Mouse (Mus musculus): ENCODE data around the gene Mrpl45. TPM values are rescaled to one million over a fixed set of nuclear protein-coding genes. Genes with fewer than 3 reads are reported as not detected.

Mrpl45 gene
- polyA plus RNA-seq, 1 experiment, result 103 TPM

DNA sequence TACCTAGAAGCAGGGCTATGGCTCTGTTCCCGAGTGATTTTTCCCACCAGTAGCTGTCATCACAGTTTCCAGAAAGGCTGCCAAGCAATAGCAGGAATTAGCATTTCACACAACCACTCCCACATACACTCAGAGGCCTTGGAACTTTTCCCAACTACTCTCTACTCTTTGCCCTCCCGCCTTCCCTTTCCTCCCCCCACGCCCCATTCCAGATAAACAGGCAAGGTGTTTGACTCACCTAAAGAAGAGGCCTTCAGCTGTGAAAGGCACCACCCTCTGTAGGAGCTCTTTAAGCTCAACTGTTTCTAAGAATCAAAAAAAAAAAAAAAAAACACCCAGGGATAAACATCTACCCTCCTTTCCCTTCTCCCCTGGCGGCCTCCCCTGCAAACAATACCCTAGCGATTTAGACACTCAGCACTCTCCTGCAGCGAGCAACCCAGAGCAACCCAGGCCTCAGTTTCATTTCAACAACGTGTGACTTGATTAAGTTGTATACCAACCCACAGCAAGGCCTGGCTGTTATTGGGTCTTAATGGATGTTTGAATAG is 13.2 kb upstream of the Mrpl45 start:
- no peak for TF ChIP-seq POLR2A (IDR thresholded peaks at IDR 0.05; ENCODE audit: insufficient read depth, low read length)
- TF ChIP-seq EP300 (IDR thresholded peaks at IDR 0.05; ENCODE audit: insufficient read depth, low read depth, low read length), result no peak
- TF ChIP-seq CTCF (IDR thresholded peaks at IDR 0.05; ENCODE audit: low read depth, low read length), result no peak
- no peaks in the 10 kb centered on the region for H3K27me3 ChIP-seq (ENCODE audit: control insufficient read depth, insufficient read depth, low read length, poor library complexity, severe bottlenecking)
- H3K4me3 ChIP-seq (ENCODE audit: low read depth, low read length), result no peak overlapping the region
- H3K36me3 ChIP-seq (ENCODE audit: control insufficient read depth, insufficient read depth, low read length, poor library complexity, severe bottlenecking), result no peaks in the 10 kb centered on the region
- H3K9me3 ChIP-seq (replicated peaks; ENCODE audit: control insufficient read depth, insufficient read depth, low read length, poor library complexity, severe bottlenecking), result no peaks in the 10 kb centered on the region
- peak overlapping the region; percentile 89 for H3K27ac ChIP-seq (ENCODE audit: insufficient read depth, low read length)
- H3K4me1 ChIP-seq (ENCODE audit: control insufficient read depth, insufficient read depth, low read length), result no peaks in the 10 kb centered on the region
- peak overlapping the region; percentile 48 for H3K9ac ChIP-seq (ENCODE audit: low read depth, poor library complexity, severe bottlenecking)

DNA sequence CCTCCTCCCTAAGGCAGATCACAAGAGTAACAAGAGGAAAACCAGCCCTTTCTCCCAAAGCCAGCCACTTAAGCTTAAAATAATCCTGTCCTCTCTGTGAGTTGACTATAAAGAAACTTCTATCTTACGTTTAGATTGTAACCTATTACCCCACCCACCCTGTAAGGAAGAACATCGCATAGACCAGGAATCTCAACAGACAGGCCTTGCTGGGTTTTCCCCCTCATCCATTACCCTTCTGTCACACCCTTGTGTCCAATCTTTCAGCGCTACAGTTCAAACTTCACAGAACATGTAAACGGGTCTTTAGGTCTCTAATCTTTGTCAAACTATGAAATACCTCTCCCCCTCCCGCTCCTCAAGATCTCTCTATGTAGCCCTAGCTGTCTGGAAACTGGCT is 10.9 kb upstream of the Mrpl45 start:
- H3K9me3 ChIP-seq (replicated peaks; ENCODE audit: control insufficient read depth, insufficient read depth, low read length, poor library complexity, severe bottlenecking), result no peaks in the 10 kb centered on the region
- no peak overlapping the region for H3K9ac ChIP-seq (ENCODE audit: low read depth, poor library complexity, severe bottlenecking)
- H3K27ac ChIP-seq (ENCODE audit: insufficient read depth, low read length), result no peak overlapping the region
- no peak overlapping the region for H3K4me3 ChIP-seq (ENCODE audit: low read depth, low read length)
- peaks cover 2% of the 10 kb centered on the region for H3K4me1 ChIP-seq (ENCODE audit: control insufficient read depth, insufficient read depth, low read length)
- TF ChIP-seq POLR2A (IDR thresholded peaks at IDR 0.05; ENCODE audit: insufficient read depth, low read length), result no peak
- no peak for TF ChIP-seq CTCF (IDR thresholded peaks at IDR 0.05; ENCODE audit: low read depth, low read length)
- no peak for TF ChIP-seq EP300 (IDR thresholded peaks at IDR 0.05; ENCODE audit: insufficient read depth, low read depth, low read length)
- no peaks in the 10 kb centered on the region for H3K36me3 ChIP-seq (ENCODE audit: control insufficient read depth, insufficient read depth, low read length, poor library complexity, severe bottlenecking)
- H3K27me3 ChIP-seq (ENCODE audit: control insufficient read depth, insufficient read depth, low read length, poor library complexity, severe bottlenecking), result no peaks in the 10 kb centered on the region

DNA sequence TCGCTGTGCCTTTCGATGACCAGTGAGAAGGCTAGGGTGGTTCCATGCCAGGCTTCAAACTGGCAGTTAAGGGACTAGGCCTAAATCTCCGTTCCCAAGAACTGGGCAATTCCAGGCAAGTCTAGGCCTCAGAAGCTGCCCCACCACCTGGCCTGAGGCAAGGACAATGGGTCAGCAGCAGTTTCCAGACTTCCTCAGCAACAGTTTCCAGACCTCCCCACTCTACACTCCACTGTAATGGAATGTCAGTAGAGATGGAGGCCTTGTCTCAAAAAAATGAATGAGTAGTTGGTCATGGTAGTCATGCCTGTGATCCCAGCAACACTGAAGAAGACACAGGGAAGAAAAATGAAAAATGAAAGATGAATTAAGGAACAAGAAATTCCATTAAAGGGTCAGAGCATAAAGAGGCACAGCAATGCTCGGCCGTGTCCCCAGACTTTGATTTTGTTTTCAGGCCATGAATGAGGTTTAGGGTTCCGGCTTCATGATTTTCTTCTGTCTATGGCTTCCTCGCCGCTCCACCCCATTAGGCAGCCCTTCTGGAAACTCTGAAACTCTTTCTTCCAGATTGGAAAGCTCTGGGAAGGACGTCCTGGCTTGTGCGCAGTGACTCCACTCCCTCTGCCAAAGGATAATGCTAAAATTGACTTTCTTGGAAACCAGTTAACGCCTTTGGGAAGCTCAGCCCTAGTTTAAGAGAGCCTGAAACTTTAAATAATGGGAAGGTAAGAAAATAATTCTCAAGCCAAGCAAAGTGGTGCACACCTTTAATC is 8.0 kb upstream of the Mrpl45 start:
- H3K9ac ChIP-seq (ENCODE audit: low read depth, poor library complexity, severe bottlenecking), result peak overlapping the region; percentile 31
- H3K27me3 ChIP-seq (ENCODE audit: control insufficient read depth, insufficient read depth, low read length, poor library complexity, severe bottlenecking), result no peaks in the 10 kb centered on the region
- H3K9me3 ChIP-seq (replicated peaks; ENCODE audit: control insufficient read depth, insufficient read depth, low read length, poor library complexity, severe bottlenecking), result no peaks in the 10 kb centered on the region
- no peaks in the 10 kb centered on the region for H3K36me3 ChIP-seq (ENCODE audit: control insufficient read depth, insufficient read depth, low read length, poor library complexity, severe bottlenecking)
- peak; percentile 92 for TF ChIP-seq EP300 (IDR thresholded peaks at IDR 0.05; ENCODE audit: insufficient read depth, low read depth, low read length)
- TF ChIP-seq CTCF (IDR thresholded peaks at IDR 0.05; ENCODE audit: low read depth, low read length), result no peak
- H3K4me3 ChIP-seq (ENCODE audit: low read depth, low read length), result peak overlapping the region; percentile 30; the same call in 1 of the 2 replicates
- H3K4me1 ChIP-seq (ENCODE audit: control insufficient read depth, insufficient read depth, low read length), result peaks cover 2% of the 10 kb centered on the region
- peak overlapping the region; percentile 86 for H3K27ac ChIP-seq (ENCODE audit: insufficient read depth, low read length)

DNA sequence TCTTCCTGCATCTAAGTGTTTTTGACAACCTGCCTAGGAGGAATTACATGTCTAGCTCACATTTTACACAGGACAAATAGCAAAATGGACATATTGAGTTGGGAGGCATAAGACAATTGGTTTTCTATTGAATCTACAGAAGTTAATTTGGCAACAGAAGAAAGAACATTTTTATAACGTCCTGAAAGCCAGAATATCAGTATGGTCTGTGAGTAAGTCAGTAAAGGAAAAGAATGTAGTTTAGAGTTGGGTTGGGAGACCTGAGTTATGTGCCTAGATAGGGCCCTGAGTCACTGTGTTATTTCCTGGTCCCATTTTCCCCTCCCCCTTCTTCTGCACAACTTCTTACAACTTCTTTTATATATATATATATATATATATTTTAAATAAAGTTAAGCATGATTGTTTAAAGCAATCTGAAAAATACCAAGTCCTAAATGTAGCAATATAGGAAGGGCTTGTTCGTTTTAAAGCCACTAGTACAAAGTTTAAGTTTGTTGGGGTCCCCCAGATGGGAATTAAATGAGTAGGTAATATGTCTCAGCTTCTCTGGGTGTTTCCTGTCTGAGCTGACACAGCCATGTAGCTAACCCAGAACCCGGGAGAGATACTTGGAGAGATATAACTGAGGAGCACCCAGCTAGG is 6.6 kb upstream of the Mrpl45 start:
- peak overlapping the region; percentile 86 for H3K4me3 ChIP-seq (ENCODE audit: low read depth, low read length)
- peaks cover 2% of the 10 kb centered on the region for H3K4me1 ChIP-seq (ENCODE audit: control insufficient read depth, insufficient read depth, low read length)
- H3K9me3 ChIP-seq (replicated peaks; ENCODE audit: control insufficient read depth, insufficient read depth, low read length, poor library complexity, severe bottlenecking), result no peaks in the 10 kb centered on the region
- H3K27me3 ChIP-seq (ENCODE audit: control insufficient read depth, insufficient read depth, low read length, poor library complexity, severe bottlenecking), result no peaks in the 10 kb centered on the region
- TF ChIP-seq CTCF (IDR thresholded peaks at IDR 0.05; ENCODE audit: low read depth, low read length), result no peak
- TF ChIP-seq POLR2A (IDR thresholded peaks at IDR 0.05; ENCODE audit: insufficient read depth, low read length), result no peak
- no peak for TF ChIP-seq EP300 (IDR thresholded peaks at IDR 0.05; ENCODE audit: insufficient read depth, low read depth, low read length)
- peak overlapping the region; percentile 99 for H3K27ac ChIP-seq (ENCODE audit: insufficient read depth, low read length)
- H3K36me3 ChIP-seq (ENCODE audit: control insufficient read depth, insufficient read depth, low read length, poor library complexity, severe bottlenecking), result no peaks in the 10 kb centered on the region
- peak overlapping the region; percentile 98 for H3K9ac ChIP-seq (ENCODE audit: low read depth, poor library complexity, severe bottlenecking)

DNA sequence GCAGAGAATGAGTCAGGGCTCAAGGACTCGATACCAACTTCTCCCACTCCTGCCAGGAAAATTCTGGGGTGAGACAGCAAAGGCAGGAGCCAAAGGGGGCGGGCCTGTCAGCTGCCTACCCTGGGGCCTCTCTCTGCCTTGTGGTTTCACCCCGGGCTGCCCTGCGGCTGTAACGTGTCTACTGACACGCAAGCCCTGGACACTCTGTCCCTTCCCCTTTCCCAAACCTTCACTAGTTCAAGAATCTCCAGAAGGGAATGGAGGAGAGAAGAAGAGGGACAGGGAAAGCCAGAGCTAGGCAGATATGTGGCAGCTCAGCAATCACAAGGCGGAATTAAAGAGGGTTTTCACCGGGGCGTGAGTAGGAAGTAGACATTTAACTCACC is 6.1 kb upstream of the Mrpl45 start:
- Histone ChIP-seq H3K9me3 (replicated peaks; ENCODE audit: control insufficient read depth, insufficient read depth, low read length, poor library complexity, severe bottlenecking) (no peaks in the 10 kb centered on the region), H3K27me3 (ENCODE audit: control insufficient read depth, insufficient read depth, low read length, poor library complexity, severe bottlenecking) (no peaks in the 10 kb centered on the region), H3K27ac (ENCODE audit: insufficient read depth, low read length) (peak overlapping the region; percentile 99), H3K4me3 (ENCODE audit: low read depth, low read length) (peak overlapping the region; percentile 86), H3K9ac (ENCODE audit: low read depth, poor library complexity, severe bottlenecking) (peak overlapping the region; percentile 98), H3K36me3 (ENCODE audit: control insufficient read depth, insufficient read depth, low read length, poor library complexity, severe bottlenecking) (no peaks in the 10 kb centered on the region), H3K4me1 (ENCODE audit: control insufficient read depth, insufficient read depth, low read length) (peaks cover 2% of the 10 kb centered on the region)
- 0 out of 2 replicates have a peak, but pooled peaks have one; percentile 55 for TF ChIP-seq EP300 (IDR thresholded peaks at IDR 0.05; ENCODE audit: insufficient read depth, low read depth, low read length)
- no peak for TF ChIP-seq POLR2A (IDR thresholded peaks at IDR 0.05; ENCODE audit: insufficient read depth, low read length)
